Mouse (Mus musculus) adrenal gland, postnatal 36 days (tissue): Measurements from ENCODE around the gene Clta. TPM values are rescaled to one million over a fixed set of nuclear protein-coding genes. Genes with fewer than 3 reads are reported as not detected.

Experiments used
- DNase-seq, 2 experiments: peaks; one replicate each; pipeline ENCODE4 v3.0.0; 2021; ENCODE audit warnings: mixed read lengths in 1 of 2
- long read RNA-seq, 2 experiments: library from polyadenylated mRNA; stranded (forward); transcript quantifications; one replicate each; pipeline ENCODE4 v2.0.0; 2021; ENCODE audit warnings: borderline sequencing depth in 2 of 2
- total RNA-seq, 2 experiments: library from RNA; stranded (reverse); gene quantifications; 2 replicates each; pipeline ENCODE4 v1.2.3; 2021

Gene Clta
- 100 to 1,000 TPM; 183 to 188 TPM for total RNA-seq
- long read RNA-seq, experiment 1, transcript Clta-201 (5 exons, 1,031 nt) = minor isoform, 14 of 208 reads
- long read RNA-seq, experiment 1, transcript Clta-206 (5 exons, 1,079 nt) = major isoform, 174 of 208 reads
- long read RNA-seq, experiment 1, partial matches to known transcripts = 1 of 208 reads
- long read RNA-seq, experiment 1, other reads (novel, unspliced or antisense) = 18 of 208 reads
- long read RNA-seq, experiment 2, transcript Clta-206 (5 exons, 1,079 nt) = major isoform, 64 of 81 reads
- long read RNA-seq, experiment 2, transcript Clta-203 (6 exons, 1,121 nt) = minor isoform, 5 of 81 reads
- long read RNA-seq, experiment 2, transcript Clta-201 (5 exons, 1,031 nt) = minor isoform, 6 of 81 reads
- long read RNA-seq, experiment 2, partial matches to known transcripts = 4 of 81 reads
- long read RNA-seq, experiment 2, other reads (novel, unspliced or antisense) = 2 of 81 reads

DNA sequence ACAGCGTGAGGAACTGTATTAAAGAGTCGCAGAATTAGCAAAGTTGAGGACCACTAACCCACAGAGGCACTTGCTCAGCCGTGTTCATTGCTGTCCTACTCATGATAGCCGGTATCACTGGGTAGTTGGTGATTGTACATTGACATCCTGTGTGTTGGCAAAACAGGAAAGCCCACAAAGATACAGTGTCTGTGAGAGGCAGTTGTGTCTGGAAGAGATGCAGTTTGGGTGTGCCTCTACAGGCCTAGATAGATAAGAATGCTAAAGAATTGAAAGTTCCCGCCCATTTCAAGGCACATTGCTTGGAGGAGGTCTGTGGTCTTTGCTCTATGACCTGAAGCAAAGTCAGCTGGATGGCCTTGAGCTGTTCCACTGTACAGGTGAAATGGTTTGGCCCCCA is at the start of gene Clta:
Clta (plus strand) TSS at position 327 of the 400 bp plus-strand sequence.
- no peak for DNase-seq

DNA sequence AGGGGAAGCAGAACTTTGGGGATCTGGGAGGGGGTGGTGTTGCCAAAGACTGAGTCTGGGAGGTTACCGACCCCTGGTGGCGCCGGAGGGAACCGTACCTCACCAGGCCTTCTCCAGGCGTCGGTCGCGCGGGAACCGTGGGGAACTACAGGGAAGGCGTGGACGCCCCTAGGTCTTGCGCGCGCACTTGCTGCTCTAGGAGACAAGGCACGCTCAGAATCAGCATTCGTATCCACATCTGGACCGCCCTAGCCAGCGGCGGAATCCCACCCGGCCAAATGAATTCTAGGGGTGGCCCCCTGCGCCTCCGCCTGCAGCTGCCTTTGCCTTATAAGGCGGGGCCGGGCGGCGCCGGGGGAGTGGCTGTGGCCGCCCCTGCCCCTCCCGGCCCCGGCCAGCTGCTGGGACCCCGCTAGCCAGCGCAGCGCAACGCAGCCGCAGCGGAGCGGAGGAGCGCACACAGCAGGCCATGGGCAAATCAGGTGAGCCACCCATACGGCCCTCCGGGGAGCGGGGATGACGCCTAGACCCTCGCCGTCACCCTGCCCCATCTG is 46.9 kb upstream of the Clta start, which contains the start of gene Glipr2:
Glipr2 (plus strand) TSS at position 110 of the 554 bp plus-strand sequence.
- DNase-seq = peak; percentile 76 to 90

DNA sequence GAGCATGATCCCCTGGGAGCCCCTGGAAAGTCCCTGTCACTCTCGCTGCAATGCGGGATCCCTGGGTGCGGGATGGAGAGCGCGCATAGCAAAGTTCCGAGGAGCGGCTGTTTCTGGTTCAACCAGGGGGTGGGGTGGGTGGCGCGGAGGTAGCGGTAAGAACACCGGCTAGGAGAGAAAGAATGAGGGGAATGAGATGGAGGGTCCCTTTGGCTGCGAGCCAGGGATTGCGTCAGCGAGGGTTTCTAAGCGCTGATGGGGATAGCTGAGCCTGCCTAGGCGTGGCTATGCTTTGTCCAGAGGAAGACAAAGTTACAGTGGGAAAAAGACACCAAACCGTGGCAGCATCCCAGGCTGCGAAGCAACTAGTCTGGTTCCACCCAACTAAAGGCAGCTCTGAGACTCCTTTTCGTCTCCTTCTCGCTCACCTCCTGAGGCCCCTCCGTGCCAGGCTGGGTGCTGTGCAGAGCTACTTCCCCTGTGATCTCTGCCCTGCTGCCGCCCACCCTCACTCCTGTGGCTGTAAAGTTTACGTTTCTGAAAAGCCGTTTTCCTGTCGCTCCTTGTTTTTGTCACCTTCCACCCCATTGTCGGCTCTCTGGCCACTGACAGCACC is 46.3 kb upstream of the Clta start:
- DNase-seq = peak in 1 of 2 experiments; percentile 30

DNA sequence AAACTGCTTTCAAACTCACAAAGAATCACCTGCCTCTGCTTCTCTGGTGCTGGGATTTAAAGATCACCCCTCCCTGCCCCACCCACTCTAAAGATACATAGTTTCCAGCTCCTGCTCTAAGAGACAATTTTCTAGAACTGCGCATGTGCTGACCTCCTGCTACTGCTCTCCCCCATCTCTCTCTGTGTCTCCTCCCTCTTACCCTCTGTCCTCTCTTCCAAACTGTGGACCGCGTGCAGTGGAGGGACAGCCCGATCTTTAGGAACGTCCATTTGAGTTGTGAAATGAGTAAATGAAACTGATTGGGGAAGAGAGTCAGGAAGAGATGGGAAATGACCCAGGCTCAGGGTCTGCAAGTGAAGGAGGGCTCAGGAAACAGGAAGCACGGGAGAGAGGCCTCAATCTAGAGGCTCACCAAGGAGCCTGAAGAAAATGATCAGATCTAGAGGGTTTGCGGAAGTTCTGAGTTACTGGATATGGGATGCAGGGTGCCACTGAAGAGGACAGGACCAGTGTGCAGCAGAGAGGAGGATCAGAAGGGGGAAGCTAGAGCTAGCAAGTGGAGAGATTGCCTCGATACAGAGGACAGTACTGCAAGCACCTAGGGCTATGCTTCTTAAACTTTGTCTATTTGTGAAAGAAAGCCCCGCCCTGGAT is 44.6 kb upstream of the Clta start:
- no peak for DNase-seq

DNA sequence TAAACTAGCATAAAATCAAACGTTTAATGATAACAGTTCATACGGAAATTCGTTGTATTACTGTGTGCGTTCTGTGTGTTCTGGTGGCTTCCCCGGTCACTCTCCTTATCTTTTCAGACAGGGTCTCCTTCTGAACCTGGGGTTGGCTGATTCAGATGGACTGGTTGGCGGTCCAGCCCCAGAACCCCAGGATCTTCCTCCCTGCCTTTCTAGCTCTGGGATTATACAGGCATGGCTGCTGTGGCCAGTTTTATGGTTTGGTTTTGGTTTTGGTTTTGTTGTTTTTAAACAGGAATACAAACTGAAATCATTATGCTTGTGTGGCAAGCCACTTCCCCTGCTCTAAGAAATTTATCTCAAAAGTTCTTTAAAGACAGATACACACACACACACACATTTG is 44.0 kb upstream of the Clta start:
- no peak for DNase-seq

DNA sequence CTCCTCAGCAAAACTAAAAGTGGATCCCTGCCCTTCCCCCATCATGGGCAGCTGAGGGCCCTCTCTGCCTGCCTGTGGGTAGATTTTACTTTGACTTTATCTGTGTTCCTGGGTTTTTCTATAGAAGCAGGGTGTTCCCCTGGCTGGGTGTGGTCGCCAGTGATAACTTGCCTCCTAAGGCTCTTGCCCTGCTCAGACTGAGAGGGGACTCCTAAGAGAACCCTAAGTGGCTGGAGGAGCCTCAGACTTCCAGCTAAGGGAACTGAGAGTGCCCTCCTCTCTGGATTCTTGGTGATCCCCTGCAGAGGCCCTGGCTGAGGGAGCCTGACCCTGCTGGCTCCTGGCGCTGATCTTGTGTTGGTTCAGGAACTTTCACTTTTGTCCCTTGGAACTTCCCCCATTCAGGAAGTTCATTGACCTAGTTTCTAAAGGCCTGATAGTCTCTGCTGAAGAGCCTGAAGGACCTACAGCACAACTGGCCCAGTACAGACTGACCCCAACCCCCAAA is 39.9 kb upstream of the Clta start:
- peak; percentile 36 to 61 for DNase-seq

DNA sequence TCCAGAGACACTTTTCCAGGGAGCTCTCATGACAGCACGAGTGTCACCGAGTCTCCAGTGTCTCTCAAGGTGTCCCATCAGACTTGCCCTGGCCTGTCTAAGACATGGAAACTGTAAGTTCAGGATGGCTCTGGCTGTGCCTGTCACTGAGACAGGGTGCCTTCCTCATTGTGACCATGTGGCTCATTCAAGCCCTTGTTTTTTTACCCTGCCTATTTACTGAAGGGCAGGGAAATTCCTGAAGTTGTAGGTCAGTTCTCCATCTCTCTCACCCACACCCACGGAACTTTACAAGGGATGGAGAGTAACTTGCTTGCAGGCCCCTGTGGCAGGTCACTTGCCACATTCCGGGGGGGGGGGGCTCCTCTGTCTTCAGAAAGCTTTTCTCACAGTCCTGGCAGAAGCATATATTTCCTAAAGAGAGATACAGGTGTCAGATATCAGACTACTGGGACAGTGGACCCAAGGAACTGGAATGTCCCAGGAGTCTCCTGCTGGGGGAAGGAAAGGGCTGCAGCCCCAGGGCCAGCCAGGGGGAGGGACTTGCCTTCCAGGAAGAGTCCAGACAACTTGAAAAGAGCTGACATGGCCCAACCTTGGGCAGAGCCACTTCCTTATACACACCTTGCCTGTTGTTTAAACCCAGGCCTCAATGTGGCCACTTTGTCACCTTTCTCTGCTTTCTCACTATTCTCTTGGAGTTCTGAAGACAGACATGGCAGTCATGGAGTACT is 39.1 kb upstream of the Clta start:
- no peak for DNase-seq

DNA sequence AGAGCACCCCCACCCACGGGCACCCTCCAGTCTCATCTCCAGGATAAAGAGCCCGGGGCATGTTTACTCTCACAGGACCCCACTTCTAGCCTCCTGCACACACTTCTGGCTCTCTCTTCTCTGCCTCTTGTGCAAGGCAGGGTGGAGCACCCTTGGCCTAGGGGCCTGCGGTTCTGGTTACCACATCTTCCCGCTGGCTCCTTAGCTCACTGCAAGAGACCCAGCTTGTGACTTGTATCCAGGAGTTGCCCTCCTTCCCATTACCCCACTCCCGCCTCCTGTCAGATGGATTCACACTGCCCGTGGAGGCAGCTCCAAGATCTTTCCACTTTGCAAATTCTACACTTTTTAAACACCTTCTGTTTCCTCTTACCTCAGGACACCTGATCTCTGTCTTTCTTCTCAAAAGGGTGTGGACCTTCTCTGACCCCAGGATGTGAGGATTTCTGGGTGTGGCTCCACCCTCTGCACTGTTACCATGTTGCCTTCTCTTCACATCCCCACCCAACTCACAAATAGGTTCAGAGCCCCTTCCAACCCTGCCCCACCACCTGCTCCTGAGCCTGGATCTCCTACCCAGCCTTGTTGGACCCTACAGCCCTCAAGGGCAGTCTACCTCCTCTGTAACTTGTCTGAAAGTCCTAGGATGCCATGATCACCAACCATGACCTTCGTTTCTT is 38.3 kb upstream of the Clta start:
- DNase-seq = no peak

DNA sequence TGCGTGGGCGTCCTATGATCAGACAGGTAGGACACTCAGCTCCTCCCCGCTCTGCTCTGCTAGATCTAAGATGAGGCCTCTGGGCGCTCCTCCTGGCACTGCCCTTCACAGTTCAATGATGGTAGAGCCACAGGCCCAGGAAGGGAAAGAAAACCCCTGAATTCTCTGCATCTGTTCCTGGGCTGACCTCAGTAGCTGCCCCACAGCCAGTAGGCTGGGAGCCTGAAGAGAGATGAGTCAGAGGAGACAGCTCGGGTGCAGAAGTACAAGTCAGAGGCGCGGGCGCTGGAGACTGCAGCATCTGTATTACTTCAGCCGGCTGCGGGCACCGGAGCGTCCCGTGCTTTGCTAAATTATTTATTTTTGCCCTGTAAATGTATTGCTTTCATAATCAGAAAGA is 35.6 kb upstream of the Clta start:
- DNase-seq = peak; percentile 86 to 87

DNA sequence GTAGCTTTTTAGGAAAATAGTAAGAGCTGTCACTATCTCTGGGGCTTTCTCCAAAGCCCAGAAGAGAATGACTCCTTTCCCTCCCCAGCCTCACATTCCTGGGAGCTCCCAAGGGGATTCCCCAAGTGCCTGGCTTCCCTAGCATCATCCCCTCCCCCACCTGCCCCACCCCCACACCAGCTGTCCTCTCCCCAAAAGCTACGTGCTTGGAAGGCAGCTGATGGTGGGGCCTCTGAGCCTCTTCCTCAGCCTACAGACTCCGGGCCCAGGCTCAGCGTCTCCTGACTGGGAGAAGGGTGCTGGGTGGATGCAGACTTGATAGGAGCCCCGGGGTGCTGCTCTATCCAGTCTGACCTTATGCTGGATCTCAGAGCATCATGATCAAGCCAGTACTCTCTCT is 34.9 kb upstream of the Clta start:
- no peak for DNase-seq

DNA sequence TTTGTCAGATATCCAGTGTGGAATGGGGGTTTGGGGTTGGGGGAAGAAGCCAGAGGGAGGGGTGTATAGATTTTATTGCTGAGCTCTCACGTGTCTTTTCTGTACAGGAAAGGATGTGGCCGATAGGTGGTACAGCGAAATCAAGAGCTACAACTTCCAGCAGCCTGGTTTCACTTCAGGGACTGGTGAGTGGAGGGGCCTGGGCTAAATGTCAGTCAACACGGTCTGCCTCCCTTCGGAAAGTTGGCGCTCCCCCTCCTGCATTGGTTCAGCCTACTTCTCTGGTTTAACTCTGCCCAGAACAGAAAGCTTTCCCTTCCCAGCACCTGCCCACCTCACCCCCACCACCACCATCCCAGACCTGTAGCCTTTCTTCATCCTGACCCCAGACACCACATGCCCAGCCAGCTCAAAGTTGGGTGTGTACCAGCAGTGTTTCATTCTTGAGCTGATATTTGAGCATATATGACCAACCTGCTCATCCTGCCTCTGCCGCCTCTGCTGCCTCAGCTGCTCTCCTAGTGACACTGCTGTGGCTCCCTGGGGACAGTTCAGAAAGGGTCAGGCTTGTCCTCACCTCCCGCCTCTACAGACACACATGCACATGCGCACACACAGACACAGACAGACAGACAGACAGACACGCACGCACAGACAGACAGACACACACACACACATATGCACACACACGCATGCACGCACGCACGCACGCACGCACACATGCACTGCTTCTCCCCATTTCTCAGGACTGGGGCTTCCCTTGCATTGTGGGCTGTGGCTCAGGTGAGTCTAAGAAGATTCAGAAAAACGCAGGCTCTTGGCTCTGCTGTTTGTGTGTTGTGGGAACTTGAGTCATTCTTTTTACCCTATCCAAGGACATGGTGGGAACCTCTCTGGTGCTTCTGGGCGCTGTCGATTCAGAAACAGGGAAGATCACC is 33.6 kb upstream of the Clta start:
- no peak for DNase-seq

DNA sequence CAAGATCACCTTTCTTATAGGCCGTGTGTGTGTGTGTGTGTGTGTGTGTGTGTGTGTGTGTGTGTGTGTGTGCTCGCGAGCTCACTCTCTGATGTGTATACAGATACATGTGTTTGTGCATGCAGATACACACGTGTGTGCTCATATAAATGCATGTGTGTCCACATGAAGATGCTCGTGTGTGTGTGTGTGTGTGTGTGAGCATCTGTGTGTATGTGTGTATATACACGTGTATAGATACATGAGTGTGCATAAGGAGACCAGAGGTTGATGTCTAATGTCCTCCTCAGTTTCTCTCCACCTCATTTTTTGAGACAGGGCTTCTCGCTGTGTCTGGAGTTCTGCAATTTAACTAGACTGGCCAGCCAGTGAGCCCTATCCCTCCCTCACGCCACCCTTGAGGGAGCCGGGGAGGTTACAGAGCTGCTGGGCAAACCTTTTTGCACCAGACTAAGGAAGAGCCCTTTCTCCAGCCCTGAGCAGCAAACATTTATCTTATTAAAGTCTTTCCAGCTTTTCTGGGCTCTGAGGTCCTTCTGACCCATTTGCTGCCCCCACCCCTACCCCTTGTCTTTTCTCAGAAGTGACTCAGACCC is 32.6 kb upstream of the Clta start:
- DNase-seq = no peak

DNA sequence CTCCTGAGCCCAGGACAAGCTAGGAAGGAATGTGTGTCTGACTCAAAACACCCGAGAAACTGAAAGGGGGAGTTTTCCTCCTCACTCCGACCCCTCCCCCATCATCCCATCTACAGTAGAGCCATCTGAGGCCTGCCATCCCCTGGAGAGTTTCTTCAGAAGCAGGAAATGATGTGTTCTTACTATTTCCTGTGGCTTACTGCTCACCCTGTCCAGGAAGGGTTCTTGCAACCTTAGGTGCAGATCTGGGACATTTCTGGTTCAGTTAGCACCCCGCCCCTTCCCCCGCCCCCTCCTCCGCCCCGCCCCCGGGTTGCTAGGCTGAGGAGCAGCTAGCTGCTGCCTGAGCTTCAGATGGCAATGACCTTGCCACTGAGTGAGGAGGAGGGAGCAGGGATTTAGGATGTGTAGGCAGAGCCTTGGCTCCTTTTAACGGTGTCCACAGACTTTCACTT is 32.1 kb upstream of the Clta start:
- DNase-seq = peak; percentile 45 to 70

DNA sequence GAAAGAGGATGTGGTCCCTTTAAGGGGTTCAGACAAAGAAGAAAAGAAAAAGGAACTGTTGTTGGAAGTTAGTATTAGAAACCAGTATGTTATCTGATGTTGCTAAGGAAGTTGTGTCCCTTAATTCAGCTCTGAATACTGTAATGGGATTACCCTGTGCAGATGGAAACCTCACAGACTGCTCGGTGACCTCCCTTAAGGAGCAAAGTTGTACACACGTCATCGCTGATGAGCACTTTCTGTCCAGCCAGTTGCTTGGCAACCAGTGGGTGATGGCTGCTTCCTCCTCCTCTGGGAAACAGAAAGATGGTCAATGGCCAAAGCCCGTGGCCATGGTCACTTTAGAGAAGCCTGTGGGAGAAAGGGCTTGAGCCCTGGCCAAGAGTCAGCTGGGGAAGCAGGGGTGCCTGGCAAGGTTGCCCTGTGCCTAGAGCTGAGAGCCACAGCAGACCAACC is 30.7 kb upstream of the Clta start:
- DNase-seq = peak; percentile 67 to 70

DNA sequence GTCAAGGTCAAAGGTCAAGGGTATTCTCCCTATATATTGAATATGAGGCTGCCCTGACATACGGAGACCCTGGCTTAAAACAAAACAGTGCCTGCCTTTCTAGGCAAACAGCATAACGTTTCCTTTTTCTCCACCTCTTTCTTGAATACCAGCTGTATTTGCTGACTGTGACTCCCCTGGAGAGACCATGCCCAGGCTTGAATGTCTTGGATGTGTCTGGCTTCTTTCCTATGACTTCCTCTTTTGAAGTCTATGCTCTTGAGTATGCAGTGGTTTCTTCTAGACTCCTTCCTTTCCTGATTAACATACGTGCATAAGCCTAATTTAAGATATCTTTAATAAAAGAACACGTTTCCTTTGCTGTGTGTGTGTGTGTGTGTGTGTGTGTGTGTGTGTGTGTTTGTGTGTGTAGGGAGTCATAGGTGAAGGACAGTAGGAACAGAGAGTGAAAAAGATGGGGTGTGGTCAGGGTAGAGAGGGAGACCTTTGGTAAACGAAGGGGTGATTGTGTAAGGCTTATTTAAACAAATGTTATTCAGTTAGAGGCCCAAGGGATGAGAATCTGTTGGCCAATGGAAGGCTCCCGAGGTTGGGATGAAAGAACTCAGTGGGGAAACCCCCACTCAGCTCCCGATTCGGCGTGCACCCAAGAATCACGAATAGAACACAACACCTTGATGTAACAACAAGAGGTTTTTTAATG is 29.2 kb upstream of the Clta start:
- no peak for DNase-seq

DNA sequence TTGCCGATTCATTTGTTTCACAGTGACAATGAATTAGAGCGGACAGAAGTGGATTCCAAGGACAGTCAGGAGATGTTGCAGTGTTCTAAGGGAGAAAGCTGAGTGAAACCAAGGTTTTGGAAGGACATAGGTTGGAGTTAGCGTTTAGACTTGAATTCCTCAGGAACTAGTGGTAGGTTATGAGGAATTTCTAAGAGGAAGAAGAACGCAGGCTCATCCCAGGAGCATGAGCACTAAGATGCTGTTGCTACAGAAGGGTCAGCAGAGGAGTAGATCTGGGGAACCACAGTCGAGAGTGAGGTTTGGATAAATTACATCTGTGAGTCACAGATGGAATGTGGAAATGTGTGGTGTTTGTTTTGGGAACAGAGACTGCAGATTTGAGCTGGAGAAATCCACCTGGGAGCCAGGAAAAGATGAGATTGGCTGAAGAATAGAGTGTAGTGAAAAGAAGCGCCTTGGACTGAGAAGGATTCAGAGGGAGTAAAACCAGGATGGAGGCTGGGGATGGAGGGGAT is 28.0 kb upstream of the Clta start:
- DNase-seq = no peak

DNA sequence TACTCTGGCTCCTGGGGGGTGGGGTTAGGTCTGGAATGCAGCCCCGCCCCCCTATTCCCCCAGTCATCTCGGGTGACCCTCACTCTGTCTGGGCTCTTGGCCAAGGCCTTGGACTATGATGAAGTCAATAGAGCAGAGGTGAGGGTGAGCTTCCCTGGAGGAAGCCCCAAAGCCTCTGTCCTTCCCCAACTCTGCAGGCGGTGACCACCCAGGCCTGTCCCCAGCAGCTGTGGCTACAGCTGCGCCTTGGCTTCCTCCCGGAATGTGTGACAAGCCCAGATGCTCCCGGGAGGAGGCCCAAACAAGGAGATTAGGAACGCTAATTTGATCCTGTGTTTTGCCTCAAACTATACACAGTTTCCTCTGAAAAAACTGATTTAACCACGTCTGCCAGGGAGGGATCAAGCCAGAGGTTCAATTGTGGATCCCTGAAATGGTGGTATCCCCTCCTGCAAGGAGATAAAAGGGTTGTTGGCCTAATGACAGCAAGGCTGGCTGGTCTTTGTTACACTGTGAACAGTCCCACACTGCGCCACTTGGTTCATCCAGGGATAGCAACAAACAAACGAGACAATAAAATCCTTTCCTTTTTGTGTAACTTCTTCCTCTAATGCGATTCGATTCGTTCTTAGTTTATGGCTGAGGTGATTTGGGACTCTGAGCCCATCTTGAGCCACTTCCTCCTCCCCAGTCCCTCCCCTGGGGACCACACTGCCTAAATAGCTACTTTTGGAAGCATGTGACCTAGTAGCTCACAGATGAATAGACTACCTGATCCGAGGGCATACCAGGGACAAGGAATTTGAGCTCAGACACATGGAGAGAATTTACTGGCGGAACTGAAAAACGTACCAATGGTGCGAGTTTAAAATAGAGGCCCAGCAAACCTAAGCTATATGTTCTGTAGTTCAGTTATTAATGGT is 25.5 kb upstream of the Clta start:
- peak; percentile 76 to 83 for DNase-seq
